Mouse (Mus musculus): ENCODE measurements at regions not wholly inside any gene's neighbourhood (a gene's known extent, or its start where the extent isn't known, plus 50 kb on each side); places are given as distances from the start of the nearest gene placed in this dataset.

GRCm38 (mm10) chr9:115604450-115604849, 294.2 kb upstream of the Stt3b start:
- WGBS: 77% methylated on average over 3 of the region's 3 CpGs
- ATAC-seq (no peak), DNase-seq (ENCODE audit: low spot score) (no peak)
- TF ChIP-seq CTCF (IDR thresholded peaks at IDR 0.05): no peak
- no peak for TF ChIP-seq EP300 (IDR thresholded peaks at IDR 0.05)
- H3K4me3 ChIP-seq (ENCODE audit: low read depth, low read length): no peak overlapping the region
- no peaks in the 10 kb centered on the region for H3K27me3 ChIP-seq (replicated peaks; ENCODE audit: insufficient read depth, low read length)
- H3K9ac ChIP-seq (replicated peaks; ENCODE audit: low read depth): no peak overlapping the region
- H3K27ac ChIP-seq (ENCODE audit: low read length): no peak overlapping the region
- H3K4me2 ChIP-seq (replicated peaks; ENCODE audit: low read depth, low read length): no peak overlapping the region
- no peaks in the 10 kb centered on the region for H3K4me1 ChIP-seq (ENCODE audit: insufficient read depth, low read depth, low read length)
- no peaks in the 10 kb centered on the region for H3K9me3 ChIP-seq (ENCODE audit: low read length)
- no peaks in the 10 kb centered on the region for H3K36me3 ChIP-seq (ENCODE audit: insufficient read depth, low read length)

- DNase-seq (ENCODE audit: low spot score): no peak
- WGBS: 81% methylated on average over 14 of the region's 14 CpGs
- no peaks in the 10 kb centered on the region for H3K36me3 ChIP-seq (ENCODE audit: insufficient read depth, low read length)
- H3K9me3 ChIP-seq (ENCODE audit: low read length): no peaks in the 10 kb centered on the region
- H3K4me2 ChIP-seq (replicated peaks; ENCODE audit: low read depth, low read length): no peak overlapping the region
- H3K4me3 ChIP-seq (ENCODE audit: low read depth, low read length): no peak overlapping the region
- ATAC-seq: no peak
- H3K27ac ChIP-seq (ENCODE audit: low read length): no peak overlapping the region
- H3K9ac ChIP-seq (replicated peaks; ENCODE audit: low read depth): no peak overlapping the region
- TF ChIP-seq CTCF (IDR thresholded peaks at IDR 0.05) (no peak), EP300 (IDR thresholded peaks at IDR 0.05) (no peak)
- no peaks in the 10 kb centered on the region for H3K27me3 ChIP-seq (replicated peaks; ENCODE audit: insufficient read depth, low read length)
- no peaks in the 10 kb centered on the region for H3K4me1 ChIP-seq (ENCODE audit: insufficient read depth, low read depth, low read length)
Measured at GRCm38 (mm10) chr9:115604968-115605682, 294.9 kb upstream of the Stt3b start.

- TF ChIP-seq EP300 (IDR thresholded peaks at IDR 0.05): no peak
- ATAC-seq: no peak
- no peak overlapping the region for H3K4me2 ChIP-seq (replicated peaks; ENCODE audit: low read depth, low read length)
- H3K36me3 ChIP-seq (ENCODE audit: insufficient read depth, low read length): no peaks in the 10 kb centered on the region
- no peak for DNase-seq (ENCODE audit: low spot score)
- H3K9ac ChIP-seq (replicated peaks; ENCODE audit: low read depth): no peak overlapping the region
- H3K4me1 ChIP-seq (ENCODE audit: insufficient read depth, low read depth, low read length): no peaks in the 10 kb centered on the region
- 52% methylated on average over 2 of the region's 2 CpGs for WGBS
- no peak overlapping the region for H3K27ac ChIP-seq (ENCODE audit: low read length)
- H3K9me3 ChIP-seq (ENCODE audit: low read length): no peaks in the 10 kb centered on the region
- H3K4me3 ChIP-seq (ENCODE audit: low read depth, low read length): no peak overlapping the region
- no peaks in the 10 kb centered on the region for H3K27me3 ChIP-seq (replicated peaks; ENCODE audit: insufficient read depth, low read length)
Measured at GRCm38 (mm10) chr9:115607961-115608360, 297.7 kb upstream of the Stt3b start.

GRCm38 (mm10) chr9:115608377-115608776, 298.2 kb upstream of the Stt3b start:
- no peak overlapping the region for H3K27ac ChIP-seq (ENCODE audit: low read length)
- 63% methylated on average over 5 of the region's 5 CpGs for WGBS
- peak; percentile 20 for DNase-seq (ENCODE audit: low spot score)
- no peak overlapping the region for H3K4me2 ChIP-seq (replicated peaks; ENCODE audit: low read depth, low read length)
- TF ChIP-seq EP300 (IDR thresholded peaks at IDR 0.05): no peak
- no peak for TF ChIP-seq CTCF (IDR thresholded peaks at IDR 0.05)
- H3K9ac ChIP-seq (replicated peaks; ENCODE audit: low read depth): no peak overlapping the region
- H3K4me3 ChIP-seq (ENCODE audit: low read depth, low read length): no peak overlapping the region
- no peak for ATAC-seq
- no peaks in the 10 kb centered on the region for H3K36me3 ChIP-seq (ENCODE audit: insufficient read depth, low read length)
- no peaks in the 10 kb centered on the region for H3K4me1 ChIP-seq (ENCODE audit: insufficient read depth, low read depth, low read length)
- no peaks in the 10 kb centered on the region for H3K9me3 ChIP-seq (ENCODE audit: low read length)
- no peaks in the 10 kb centered on the region for H3K27me3 ChIP-seq (replicated peaks; ENCODE audit: insufficient read depth, low read length)

- Histone ChIP-seq H3K9me3 (ENCODE audit: low read length) (no peaks in the 10 kb centered on the region), H3K36me3 (ENCODE audit: insufficient read depth, low read length) (no peaks in the 10 kb centered on the region), H3K4me2 (replicated peaks; ENCODE audit: low read depth, low read length) (no peak overlapping the region), H3K27ac (ENCODE audit: low read length) (no peak overlapping the region), H3K9ac (replicated peaks; ENCODE audit: low read depth) (no peak overlapping the region), H3K27me3 (replicated peaks; ENCODE audit: insufficient read depth, low read length) (no peaks in the 10 kb centered on the region), H3K4me1 (ENCODE audit: insufficient read depth, low read depth, low read length) (no peaks in the 10 kb centered on the region), H3K4me3 (ENCODE audit: low read depth, low read length) (no peak overlapping the region)
- ATAC-seq (no peak), DNase-seq (ENCODE audit: low spot score) (no peak)
- 64% methylated on average over 5 of the region's 5 CpGs for WGBS
- no peak for TF ChIP-seq EP300 (IDR thresholded peaks at IDR 0.05)
- no peak for TF ChIP-seq CTCF (IDR thresholded peaks at IDR 0.05)
Measured at GRCm38 (mm10) chr9:115609904-115610303, 299.4 kb upstream of the Gadl1 start.

- no peak for ATAC-seq
- Histone ChIP-seq H3K4me1 (ENCODE audit: insufficient read depth, low read depth, low read length) (no peaks in the 10 kb centered on the region), H3K27me3 (replicated peaks; ENCODE audit: insufficient read depth, low read length) (no peaks in the 10 kb centered on the region), H3K4me3 (ENCODE audit: low read depth, low read length) (no peak overlapping the region), H3K4me2 (replicated peaks; ENCODE audit: low read depth, low read length) (no peak overlapping the region), H3K27ac (ENCODE audit: low read length) (no peak overlapping the region), H3K9me3 (ENCODE audit: low read length) (no peaks in the 10 kb centered on the region), H3K9ac (replicated peaks; ENCODE audit: low read depth) (no peak overlapping the region), H3K36me3 (ENCODE audit: insufficient read depth, low read length) (no peaks in the 10 kb centered on the region)
- TF ChIP-seq EP300 (IDR thresholded peaks at IDR 0.05) (no peak), CTCF (IDR thresholded peaks at IDR 0.05) (no peak)
- 80% methylated on average over 5 of the region's 5 CpGs for WGBS
- no peak for DNase-seq (ENCODE audit: low spot score)
Measured at GRCm38 (mm10) chr9:115611713-115612112, 297.5 kb upstream of the Gadl1 start.

GRCm38 (mm10) chr9:115612908-115613307, 296.3 kb upstream of the Gadl1 start:
- Histone ChIP-seq H3K27me3 (replicated peaks; ENCODE audit: insufficient read depth, low read length) (no peaks in the 10 kb centered on the region), H3K9me3 (ENCODE audit: low read length) (no peaks in the 10 kb centered on the region), H3K4me2 (replicated peaks; ENCODE audit: low read depth, low read length) (no peak overlapping the region), H3K4me1 (ENCODE audit: insufficient read depth, low read depth, low read length) (no peaks in the 10 kb centered on the region), H3K4me3 (ENCODE audit: low read depth, low read length) (no peak overlapping the region), H3K36me3 (ENCODE audit: insufficient read depth, low read length) (no peaks in the 10 kb centered on the region), H3K9ac (replicated peaks; ENCODE audit: low read depth) (no peak overlapping the region), H3K27ac (ENCODE audit: low read length) (no peak overlapping the region)
- ATAC-seq: no peak
- DNase-seq (ENCODE audit: low spot score): no peak
- 50% methylated on average over 6 of the region's 6 CpGs for WGBS
- TF ChIP-seq CTCF (IDR thresholded peaks at IDR 0.05): no peak
- no peak for TF ChIP-seq EP300 (IDR thresholded peaks at IDR 0.05)

All from lung, postnatal 0 days (tissue).